Mouse (Mus musculus) embryonic fibroblast, embryonic 13.5 days (primary cell): ENCODE measurements around the gene Arl5c. TPM values are rescaled to one million over a fixed set of nuclear protein-coding genes. Genes with fewer than 3 reads are reported as not detected.

Experiments
- H3K27ac ChIP-seq: 2 replicates; pipeline ENCODE4 v1.5.1; 2012; ENCODE audit warnings: low read length, control low read depth, inconsistent platforms; ENCODE audit not compliant: insufficient read depth
- H3K4me1 ChIP-seq: 2 replicates; pipeline ENCODE4 v1.6.1; 2011; ENCODE audit warnings: low read length; ENCODE audit not compliant: control insufficient read depth, insufficient read depth
- H3K4me3 ChIP-seq: 2 replicates; pipeline ENCODE4 v1.5.1; 2011; ENCODE audit warnings: mild to moderate bottlenecking, control low read depth, low read length; ENCODE audit not compliant: insufficient read depth
- CTCF ChIP-seq: IDR thresholded peaks from 2 replicates; pipeline ENCODE4 v1.5.1; 2011; ENCODE audit warnings: mild to moderate bottlenecking, control low read depth, low read length, moderate library complexity, borderline replicate concordance; ENCODE audit not compliant: insufficient read depth
- POLR2A ChIP-seq: IDR thresholded peaks from 2 replicates; pipeline ENCODE4 v1.6.1; 2011; ENCODE audit warnings: low read depth, mild to moderate bottlenecking, control low read depth, low read length, moderate library complexity
- polyA plus RNA-seq: library from polyadenylated mRNA; stranded (reverse); fragments of >200 nt; gene quantifications from 2 replicates; pipeline ENCODE4 v1.2.4, GENCODE M21; 2011; ENCODE audit warnings: low read depth; ENCODE audit not compliant: missing spikeins, insufficient read length

Arl5c gene
- polyA plus RNA-seq, 1 experiment = 2.2 TPM

- Histone ChIP-seq H3K27ac (no peak overlapping the region), H3K4me1 (no peaks in the 10 kb centered on the region), H3K4me3 (no peak overlapping the region)
- TF ChIP-seq CTCF (no peak), POLR2A (no peak)
Measured at GRCm38 (mm10) chr11:97968385-97968784, 27.6 kb downstream of the Arl5c start.

- no peaks in the 10 kb centered on the region for H3K4me1 ChIP-seq
- H3K4me3 ChIP-seq = no peak overlapping the region
- H3K27ac ChIP-seq = no peak overlapping the region
- TF ChIP-seq POLR2A = no peak
- no peak for TF ChIP-seq CTCF
Measured at GRCm38 (mm10) chr11:97967114-97967513, 28.9 kb downstream of the Arl5c start.

- H3K4me1 ChIP-seq = no peaks in the 10 kb centered on the region
- H3K27ac ChIP-seq = no peak overlapping the region
- H3K4me3 ChIP-seq = no peak overlapping the region
- TF ChIP-seq POLR2A (no peak), CTCF (no peak)
Measured at GRCm38 (mm10) chr11:97960907-97961306, 35.1 kb downstream of the Arl5c start.

GRCm38 (mm10) chr11:97959300-97959680, 36.7 kb downstream of the Arl5c start:
- H3K27ac ChIP-seq = no peak overlapping the region
- TF ChIP-seq CTCF = no peak
- TF ChIP-seq POLR2A = no peak

GRCm38 (mm10) chr11:97958641-97959299, 37.2 kb downstream of the Arl5c start:
- no peaks in the 10 kb centered on the region for H3K4me1 ChIP-seq

More at GRCm38 (mm10) chr11:97959300-97959680, 36.7 kb downstream of the Arl5c start:
- no peaks in the 10 kb centered on the region for H3K4me1 ChIP-seq
- no peak overlapping the region for H3K4me3 ChIP-seq

GRCm38 (mm10) chr11:97956905-97957560, 38.9 kb downstream of the Arl5c start:
- Histone ChIP-seq H3K27ac (no peak overlapping the region), H3K4me1 (no peaks in the 10 kb centered on the region), H3K4me3 (no peak overlapping the region)
- TF ChIP-seq CTCF = no peak
- TF ChIP-seq POLR2A = no peak

More at GRCm38 (mm10) chr11:97958641-97959299, 37.2 kb downstream of the Arl5c start:
- Histone ChIP-seq H3K27ac (no peak overlapping the region), H3K4me3 (no peak overlapping the region)
- TF ChIP-seq POLR2A = no peak

- Histone ChIP-seq H3K4me1 (no peaks in the 10 kb centered on the region), H3K27ac (no peak overlapping the region), H3K4me3 (no peak overlapping the region)
- TF ChIP-seq POLR2A (no peak), CTCF (no peak)
Measured at GRCm38 (mm10) chr11:97955915-97956314, 40.1 kb downstream of the Arl5c start.

- H3K4me3 ChIP-seq = no peak overlapping the region
- no peak overlapping the region for H3K27ac ChIP-seq
- no peak for TF ChIP-seq POLR2A
- TF ChIP-seq CTCF = no peak
- no peaks in the 10 kb centered on the region for H3K4me1 ChIP-seq
Measured at GRCm38 (mm10) chr11:97955146-97955902, 40.7 kb downstream of the Arl5c start.

GRCm38 (mm10) chr11:97954469-97955141, 41.4 kb downstream of the Arl5c start:
- no peak for TF ChIP-seq CTCF
- TF ChIP-seq POLR2A = no peak
- Histone ChIP-seq H3K4me1 (no peaks in the 10 kb centered on the region), H3K27ac (no peak overlapping the region), H3K4me3 (no peak overlapping the region)
